ENCODE assay signal across 9 mouse cellular contexts in genomic region chr8:4257350-4257749, GRCm38 (mm10). TPM values are rescaled to one million over a fixed set of nuclear protein-coding genes. Genes with fewer than 3 reads are reported as not detected.
DNase-seq lines count a peak whose midpoint lies in the region; ATAC-seq and TF ChIP-seq lines count a peak whose summit lies in the region.
"Had no signal": no experiment of that assay in that cellular context is flagged by ENCODE, and none has a peak within 500 bp of the region (broad histone marks: within the 10 kb centered on the region; RNA-seq: fewer than 3 reads in every experiment).

No protein-coding gene starts in this region.

- peak overlapping the region; percentile 96; the same call in 1 of the 2 replicates for H3K4me2 ChIP-seq in heart, embryonic 15.5 days
- no peak overlapping the region for H3K4me2 ChIP-seq in heart, embryonic 11.5 days
- H3K4me2 ChIP-seq in intestine, embryonic 15.5 days (replicated peaks): peak overlapping the region; percentile 87
- peak overlapping the region; percentile 72 for H3K4me2 ChIP-seq in neural tube, embryonic 13.5 days

- peaks cover 39% of the 10 kb centered on the region for H3K4me1 ChIP-seq in heart, embryonic 15.5 days (replicated peaks)
- H3K4me1 ChIP-seq in heart, embryonic 11.5 days (ENCODE audit: control insufficient read depth, insufficient read depth, low read length): peaks cover 18% of the 10 kb centered on the region
- peaks cover 10% of the 10 kb centered on the region for H3K4me1 ChIP-seq in embryonic fibroblast, embryonic 13.5 days (ENCODE audit: control insufficient read depth, insufficient read depth, low read length)
- peaks cover 34% of the 10 kb centered on the region for H3K4me1 ChIP-seq in intestine, embryonic 15.5 days (replicated peaks)
- peaks cover 53% of the 10 kb centered on the region for H3K4me1 ChIP-seq in neural tube, embryonic 13.5 days (replicated peaks)

- no peak overlapping the region for H3K27ac ChIP-seq in heart, embryonic 15.5 days
- no peak overlapping the region for H3K27ac ChIP-seq in heart, embryonic 11.5 days (ENCODE audit: low read depth, low read length)
- H3K27ac ChIP-seq in embryonic fibroblast, embryonic 13.5 days (ENCODE audit: insufficient read depth, low read length): peak overlapping the region; percentile 29
- H3K27ac ChIP-seq in intestine, embryonic 15.5 days: peak overlapping the region; percentile 73; the same call in 1 of the 2 replicates
- peak overlapping the region; percentile 97 for H3K27ac ChIP-seq in neural tube, embryonic 13.5 days (replicated peaks)

- no peaks in the 10 kb centered on the region for H3K27me3 ChIP-seq in heart, embryonic 15.5 days
- no peaks in the 10 kb centered on the region for H3K27me3 ChIP-seq in heart, embryonic 11.5 days (ENCODE audit: control insufficient read depth, insufficient read depth, low read length)
- H3K27me3 ChIP-seq in intestine, embryonic 15.5 days (replicated peaks): no peaks in the 10 kb centered on the region
- H3K27me3 ChIP-seq in neural tube, embryonic 13.5 days: no peaks in the 10 kb centered on the region

- TF ChIP-seq CTCF in embryonic fibroblast, embryonic 13.5 days (IDR thresholded peaks at IDR 0.05; ENCODE audit: borderline replicate concordance, insufficient read depth, low read length): no peak

- no peak overlapping the region for H3K9ac ChIP-seq in heart, embryonic 15.5 days
- H3K9ac ChIP-seq in heart, embryonic 11.5 days (ENCODE audit: low read depth, low read length): no peak overlapping the region
- H3K9ac ChIP-seq in intestine, embryonic 15.5 days: 0 out of 2 replicates have a peak overlapping the region, but pooled peaks have one; percentile 65
- peak overlapping the region; percentile 89 for H3K9ac ChIP-seq in neural tube, embryonic 13.5 days

- no peaks in the 10 kb centered on the region for H3K9me3 ChIP-seq in heart, embryonic 15.5 days (replicated peaks)
- H3K9me3 ChIP-seq in heart, embryonic 11.5 days (replicated peaks; ENCODE audit: control insufficient read depth, low read length): no peaks in the 10 kb centered on the region
- H3K9me3 ChIP-seq in intestine, embryonic 15.5 days: no peaks in the 10 kb centered on the region
- no peaks in the 10 kb centered on the region for H3K9me3 ChIP-seq in neural tube, embryonic 13.5 days

- H3K36me3 ChIP-seq in heart, embryonic 15.5 days: peaks cover 45% of the 10 kb centered on the region
- H3K36me3 ChIP-seq in heart, embryonic 11.5 days (ENCODE audit: control insufficient read depth, insufficient read depth, low read length): peaks cover 9% of the 10 kb centered on the region; the same call in 1 of the 2 replicates
- peaks cover 34% of the 10 kb centered on the region for H3K36me3 ChIP-seq in intestine, embryonic 15.5 days
- peaks cover 56% of the 10 kb centered on the region for H3K36me3 ChIP-seq in neural tube, embryonic 13.5 days

- 83% methylated on average over 4 of the region's 4 CpGs for WGBS in heart, embryonic 15.5 days
- 73% methylated on average over 4 of the region's 4 CpGs for WGBS in heart, embryonic 11.5 days (ENCODE audit: insufficient replicate concordance)
- 82% methylated on average over 4 of the region's 4 CpGs for WGBS in intestine, embryonic 15.5 days
- WGBS in neural tube, embryonic 13.5 days: 62% methylated on average over 4 of the region's 4 CpGs

- TF ChIP-seq POLR2A in embryonic fibroblast, embryonic 13.5 days (IDR thresholded peaks at IDR 0.05; ENCODE audit: low read depth, low read length): no peak

- no peak for DNase-seq in right cerebral cortex, adult 18-20 months
- DNase-seq in embryo, embryonic 9.5 days (ENCODE audit: extremely low spot score): no peak
- DNase-seq: heart, postnatal 4 days had no signal

- no peak for ATAC-seq in heart, embryonic 15.5 days (replicated peaks; ENCODE audit: insufficient number of reproducible peaks, insufficient read depth, low FRiP score, low read depth)
- ATAC-seq in heart, embryonic 11.5 days (replicated peaks; ENCODE audit: insufficient number of reproducible peaks, low FRiP score, low TSS enrichment): no peak
- no peak for ATAC-seq in intestine, embryonic 15.5 days
- ATAC-seq in neural tube, embryonic 13.5 days (ENCODE audit: low read depth): no peak
- no peak for ATAC-seq in frontal cortex, adult (ENCODE audit: low TSS enrichment)

- no peak overlapping the region for H3K4me3 ChIP-seq in heart, embryonic 15.5 days
- no peak overlapping the region for H3K4me3 ChIP-seq in heart, embryonic 11.5 days (ENCODE audit: low read depth, low read length)
- H3K4me3 ChIP-seq in embryonic fibroblast, embryonic 13.5 days (ENCODE audit: insufficient read depth, low read length): no peak overlapping the region
- H3K4me3 ChIP-seq in intestine, embryonic 15.5 days (replicated peaks): no peak overlapping the region
- H3K4me3 ChIP-seq in neural tube, embryonic 13.5 days: peak overlapping the region; percentile 78

RNA-seq across cellular contexts. Expression of gene Ctxn1, which starts 1.7 kb away (rescaled TPM):
- polyA plus RNA-seq in heart, embryonic 15.5 days (2015; fragmentation: Nextera tagmentation; extraction: Ambion mirVana): 27.8 and 37.3 TPM in 2 replicates
- 33.0 and 33.5 TPM in 2 replicates for polyA plus RNA-seq in heart, embryonic 11.5 days (2014; fragmentation: Nextera tagmentation; extraction: Ambion mirVana)
- polyA plus RNA-seq in embryonic fibroblast, embryonic 13.5 days (2011; ENCODE audit: insufficient read length, low read depth, missing spikeins): 56.7 and 63.9 TPM in 2 replicates
- polyA plus RNA-seq in intestine, embryonic 15.5 days (2015; fragmentation: Nextera tagmentation; extraction: Ambion mirVana): 63.1 and 63.9 TPM in 2 replicates
- polyA plus RNA-seq in neural tube, embryonic 13.5 days (2015; fragmentation: Nextera tagmentation; extraction: Ambion mirVana): 276 and 301 TPM in 2 replicates

RNA-seq across cellular contexts. Expression of gene Snapc2, which starts 4.5 kb away (rescaled TPM):
- 37.7 and 47.0 TPM in 2 replicates for polyA plus RNA-seq in heart, embryonic 15.5 days (2015; fragmentation: Nextera tagmentation; extraction: Ambion mirVana)
- polyA plus RNA-seq in heart, embryonic 11.5 days (2014; fragmentation: Nextera tagmentation; extraction: Ambion mirVana): 41.7 and 45.3 TPM in 2 replicates
- 29.0 and 29.3 TPM in 2 replicates for polyA plus RNA-seq in embryonic fibroblast, embryonic 13.5 days (2011; ENCODE audit: insufficient read length, low read depth, missing spikeins)
- 46.0 and 46.2 TPM in 2 replicates for polyA plus RNA-seq in intestine, embryonic 15.5 days (2015; fragmentation: Nextera tagmentation; extraction: Ambion mirVana)
- polyA plus RNA-seq in neural tube, embryonic 13.5 days (2015; fragmentation: Nextera tagmentation; extraction: Ambion mirVana): 58.5 and 59.0 TPM in 2 replicates

RNA-seq across cellular contexts. Expression of gene Tgfbr3l, which starts 9.3 kb away (rescaled TPM):
- 3.0 and 3.3 TPM in 2 replicates for polyA plus RNA-seq in heart, embryonic 15.5 days (2015; fragmentation: Nextera tagmentation; extraction: Ambion mirVana)
- polyA plus RNA-seq in heart, embryonic 11.5 days (2014; fragmentation: Nextera tagmentation; extraction: Ambion mirVana): 2.5 and 2.9 TPM in 2 replicates
- 6.0 and 10.8 TPM in 2 replicates for polyA plus RNA-seq in embryonic fibroblast, embryonic 13.5 days (2011; ENCODE audit: insufficient read length, low read depth, missing spikeins)
- polyA plus RNA-seq in intestine, embryonic 15.5 days (2015; fragmentation: Nextera tagmentation; extraction: Ambion mirVana): 2.3 and 3.0 TPM in 2 replicates
- polyA plus RNA-seq in neural tube, embryonic 13.5 days (2015; fragmentation: Nextera tagmentation; extraction: Ambion mirVana): 3.3 and 7.0 TPM in 2 replicates

RNA-seq across cellular contexts. Expression of gene Timm44, which starts 18.4 kb away (rescaled TPM):
- 59.5 and 60.2 TPM in 2 replicates for polyA plus RNA-seq in heart, embryonic 15.5 days (2015; fragmentation: Nextera tagmentation; extraction: Ambion mirVana)
- polyA plus RNA-seq in heart, embryonic 11.5 days (2014; fragmentation: Nextera tagmentation; extraction: Ambion mirVana): 76.9 and 79.6 TPM in 2 replicates
- polyA plus RNA-seq in embryonic fibroblast, embryonic 13.5 days (2011; ENCODE audit: insufficient read length, low read depth, missing spikeins): 62.9 and 73.5 TPM in 2 replicates
- polyA plus RNA-seq in intestine, embryonic 15.5 days (2015; fragmentation: Nextera tagmentation; extraction: Ambion mirVana): 65.8 and 69.7 TPM in 2 replicates
- polyA plus RNA-seq in neural tube, embryonic 13.5 days (2015; fragmentation: Nextera tagmentation; extraction: Ambion mirVana): 38.3 and 39.3 TPM in 2 replicates

RNA-seq across cellular contexts. Expression of gene Gm49320, which starts 18.7 kb away (rescaled TPM):
- polyA plus RNA-seq in heart, embryonic 15.5 days (2015; fragmentation: Nextera tagmentation; extraction: Ambion mirVana): 0.34 and 0.79 TPM in 2 replicates
- polyA plus RNA-seq in heart, embryonic 11.5 days (2014; fragmentation: Nextera tagmentation; extraction: Ambion mirVana): 0.07 TPM in 1 of 2 replicates, not detected in the other
- polyA plus RNA-seq in embryonic fibroblast, embryonic 13.5 days (2011; ENCODE audit: insufficient read length, low read depth, missing spikeins): 0.40 and 0.60 TPM in 2 replicates
- 0.34 and 0.87 TPM in 2 replicates for polyA plus RNA-seq in intestine, embryonic 15.5 days (2015; fragmentation: Nextera tagmentation; extraction: Ambion mirVana)
- polyA plus RNA-seq in neural tube, embryonic 13.5 days (2015; fragmentation: Nextera tagmentation; extraction: Ambion mirVana): 1.6 and 1.9 TPM in 2 replicates

Comparison
In these comparisons a context has a peak if more than half of its experiments do, and no peak if none do; other contexts are left out.
1. H3K27ac ChIP-seq: peak in embryonic fibroblast, embryonic 13.5 days (single experiment), intestine, embryonic 15.5 days (single experiment) and neural tube, embryonic 13.5 days (single experiment); none in heart, embryonic 15.5 days (single experiment) and heart, embryonic 11.5 days (single experiment).
2. H3K9ac ChIP-seq: peak in intestine, embryonic 15.5 days (single experiment) and neural tube, embryonic 13.5 days (single experiment); none in heart, embryonic 15.5 days (single experiment) and heart, embryonic 11.5 days (single experiment).